Mouse (Mus musculus): ENCODE data around the gene Rgl3.

- TF ChIP-seq MYOG (IDR thresholded peaks at IDR 0.05; ENCODE audit: control insufficient read depth in 1 of 3, insufficient read depth in 1 of 3, insufficient read length in 2 of 3, low read depth in 2 of 3) (no peak), POLR2A (IDR thresholded peaks at IDR 0.05; ENCODE audit: insufficient read length, low read depth) (no peak), TCF12 (IDR thresholded peaks at IDR 0.05; ENCODE audit: insufficient read depth, poor library complexity, severe bottlenecking) (no peak), USF1 (IDR thresholded peaks at IDR 0.05; ENCODE audit: low read depth) (no peak), MYOD1 (IDR thresholded peaks at IDR 0.05; ENCODE audit: control insufficient read depth in 1 of 3, insufficient read length in 2 of 3, low read depth in 2 of 3) (no peak), SRF (IDR thresholded peaks at IDR 0.05; ENCODE audit: control insufficient read depth, insufficient read length, low read depth) (no peak), MAX (IDR thresholded peaks at IDR 0.05; ENCODE audit: low read depth) (no peak), E2F4 (IDR thresholded peaks at IDR 0.05; ENCODE audit: insufficient read depth) (no peak), POLR2AphosphoS2 (IDR thresholded peaks at IDR 0.05; ENCODE audit: insufficient read length, low read depth) (no peak), CEBPB (IDR thresholded peaks at IDR 0.05; ENCODE audit: insufficient read depth, poor library complexity, severe bottlenecking) (no peak), REST (IDR thresholded peaks at IDR 0.05; ENCODE audit: insufficient read depth, insufficient read length) (no peak), TCF3 (IDR thresholded peaks at IDR 0.05; ENCODE audit: insufficient read length, low read depth) (no peak)
Measured at GRCm38 (mm10) chr9:22028467-22028866, 39.2 kb upstream of the Rgl3 start.

Measured in myocyte (in vitro differentiated cells).